Mouse (Mus musculus) CH12.LX (cell line): ENCODE results near the gene Shq1. TPM values are rescaled to one million over a fixed set of nuclear protein-coding genes. Genes with fewer than 3 reads are reported as not detected.

Experiments
- DNase-seq: peaks from one replicate; pipeline ENCODE4 v3.0.0-alpha.2; 2013; ENCODE audit errors: extremely low read depth
- H3K27ac ChIP-seq: 2 replicates; pipeline ENCODE4 v1.5.1; 2012; ENCODE audit warnings: low read depth, mild to moderate bottlenecking, control low read depth, moderate library complexity; ENCODE audit not compliant: insufficient read depth
- H3K27me3 ChIP-seq: replicated peaks from 2 replicates; pipeline ENCODE3; 2012; ENCODE audit warnings: inconsistent platforms
- H3K36me3 ChIP-seq, 2 experiments: replicated peaks in 1 of 2; 2 replicates each; pipeline versions ENCODE3 to v1.6.1; 2012; ENCODE audit warnings: inconsistent platforms in 1 of 2, low read length in 1 of 2, mild to moderate bottlenecking in 1 of 2, mixed read lengths in 1 of 2, moderate library complexity in 1 of 2; ENCODE audit not compliant: control insufficient read depth in 1 of 2, insufficient read depth in 1 of 2
- H3K4me1 ChIP-seq, 2 experiments: 2 replicates each; pipeline ENCODE4 v1.6.1; 2012; ENCODE audit warnings: inconsistent platforms in 1 of 2, moderate library complexity in 1 of 2; ENCODE audit not compliant: insufficient read depth in 2 of 2, control insufficient read depth in 1 of 2
- H3K4me2 ChIP-seq: 2 replicates; pipeline ENCODE4 v1.6.1; 2012; ENCODE audit warnings: low read depth, mild to moderate bottlenecking, control low read depth; ENCODE audit not compliant: poor library complexity, insufficient read depth, severe bottlenecking
- H3K4me3 ChIP-seq, 3 experiments: fragments of 150-350 bp in 1 of 3; sonication (generic) in 1 of 3; replicated peaks in 1 of 3; 2 replicates each; pipeline versions ENCODE3 to v1.5.1; 2011 to 2012; ENCODE audit warnings: low read depth in 2 of 3, low read length in 2 of 3, mild to moderate bottlenecking in 2 of 3, moderate library complexity in 2 of 3, control low read depth in 1 of 3, improper control_type of control experiment in 1 of 3, inconsistent platforms in 1 of 3, mixed read lengths in 1 of 3; ENCODE audit not compliant: poor library complexity in 1 of 3
- H3K79me2 ChIP-seq: replicated peaks from 2 replicates; pipeline ENCODE4 v1.6.1; 2012; ENCODE audit warnings: mild to moderate bottlenecking, moderate library complexity; ENCODE audit not compliant: control insufficient read depth, poor library complexity, insufficient read depth, severe bottlenecking; ENCODE audit errors: extremely low read depth
- H3K9ac ChIP-seq: 2 replicates; pipeline ENCODE4 v1.6.1; 2012; ENCODE audit warnings: low read depth, mild to moderate bottlenecking, control low read depth, moderate library complexity; ENCODE audit not compliant: insufficient read depth
- H3K9me3 ChIP-seq: replicated peaks from 2 replicates; pipeline ENCODE3; 2012; ENCODE audit warnings: low read length, inconsistent platforms, mixed read lengths
- BHLHE40 ChIP-seq: IDR thresholded peaks from 2 replicates; pipeline ENCODE4 v1.6.1; 2011; ENCODE audit warnings: mild to moderate bottlenecking, low read depth, low read length, improper control_type of control experiment
- CHD1 ChIP-seq: IDR thresholded peaks from 2 replicates; pipeline ENCODE4 v1.6.1; 2012; ENCODE audit warnings: low read depth, low read length, improper control_type of control experiment, inconsistent platforms
- CTCF ChIP-seq, 2 experiments: IDR thresholded peaks in 1 of 2; conservative IDR thresholded peaks in 1 of 2; 2 replicates each; pipeline ENCODE4 v1.5.1; 2011 to 2012; ENCODE audit warnings: low read depth in 2 of 2, low read length in 2 of 2, improper control_type of control experiment in 1 of 2, inconsistent platforms in 1 of 2, mild to moderate bottlenecking in 1 of 2, moderate library complexity in 1 of 2
- E2F4 ChIP-seq: IDR thresholded peaks from 2 replicates; pipeline ENCODE4 v1.6.1; 2011; ENCODE audit warnings: low read depth, low read length, improper control_type of control experiment; ENCODE audit not compliant: insufficient replicate concordance
- ETS1 ChIP-seq: conservative IDR thresholded peaks from 2 replicates; pipeline ENCODE4 v1.6.1; 2012; ENCODE audit warnings: low read depth, mild to moderate bottlenecking, inconsistent platforms, low read length, improper control_type of control experiment, moderate library complexity
- HCFC1 ChIP-seq: IDR thresholded peaks from 2 replicates; pipeline ENCODE4 v1.6.1; 2012; ENCODE audit warnings: low read depth, mild to moderate bottlenecking, inconsistent platforms, low read length, improper control_type of control experiment
- IRF4 ChIP-seq: IDR thresholded peaks from 2 replicates; pipeline ENCODE4 v1.6.1; 2014; ENCODE audit warnings: low read depth, mild to moderate bottlenecking, inconsistent platforms, low read length, improper control_type of control experiment
- JUND ChIP-seq: conservative IDR thresholded peaks from 2 replicates; pipeline ENCODE4 v1.6.1; 2011; ENCODE audit warnings: low read depth, low read length, improper control_type of control experiment
- KAT2A ChIP-seq: IDR thresholded peaks from 2 replicates; pipeline ENCODE4 v1.6.1; 2012; ENCODE audit warnings: low read length, improper control_type of control experiment, inconsistent platforms; ENCODE audit not compliant: insufficient replicate concordance
- MAFK ChIP-seq: IDR thresholded peaks from 2 replicates; pipeline ENCODE4 v1.6.1; 2011; ENCODE audit warnings: low read length, improper control_type of control experiment; ENCODE audit not compliant: insufficient replicate concordance
- MAZ ChIP-seq: IDR thresholded peaks from 2 replicates; pipeline ENCODE4 v1.6.1; 2012; ENCODE audit warnings: low read depth, mild to moderate bottlenecking, inconsistent platforms, low read length, improper control_type of control experiment, moderate library complexity
- MXI1 ChIP-seq: IDR thresholded peaks from 2 replicates; pipeline ENCODE4 v1.6.1; 2011; ENCODE audit warnings: mild to moderate bottlenecking, low read depth, low read length, improper control_type of control experiment
- MYC ChIP-seq: IDR thresholded peaks from 2 replicates; pipeline ENCODE4 v1.6.1; 2011; ENCODE audit warnings: low read depth, mild to moderate bottlenecking, improper control_type of control experiment, low read length
- POLR2A ChIP-seq: IDR thresholded peaks from 2 replicates; pipeline ENCODE4 v1.6.1; 2011; ENCODE audit warnings: low read depth, mild to moderate bottlenecking, improper control_type of control experiment, low read length
- POLR2AphosphoS2 ChIP-seq: IDR thresholded peaks from 2 replicates; pipeline ENCODE4 v1.6.1; 2011; ENCODE audit warnings: low read depth, low read length, improper control_type of control experiment
- RAD21 ChIP-seq: IDR thresholded peaks from 2 replicates; pipeline ENCODE4 v1.6.1; 2011; ENCODE audit warnings: low read depth, mild to moderate bottlenecking, low read length, improper control_type of control experiment, moderate library complexity
- RCOR1 ChIP-seq: conservative IDR thresholded peaks from 2 replicates; pipeline ENCODE4 v1.6.1; 2012; ENCODE audit warnings: low read depth, mild to moderate bottlenecking, inconsistent platforms, low read length, improper control_type of control experiment
- SMC3 ChIP-seq: IDR thresholded peaks from 2 replicates; pipeline ENCODE4 v1.6.1; 2011; ENCODE audit warnings: low read depth, low read length, improper control_type of control experiment
- TCF12 ChIP-seq: IDR thresholded peaks from 2 replicates; pipeline ENCODE4 v1.6.1; 2014; ENCODE audit warnings: low read depth, mild to moderate bottlenecking, inconsistent platforms, low read length, improper control_type of control experiment
- UBTF ChIP-seq: IDR thresholded peaks from 2 replicates; pipeline ENCODE4 v1.6.1; 2012; ENCODE audit warnings: low read depth, mild to moderate bottlenecking, inconsistent platforms, low read length, improper control_type of control experiment, moderate library complexity
- USF1 ChIP-seq: IDR thresholded peaks from 2 replicates; pipeline ENCODE4 v1.6.1; 2014; ENCODE audit warnings: low read depth, mild to moderate bottlenecking, inconsistent platforms, low read length, improper control_type of control experiment
- USF2 ChIP-seq: conservative IDR thresholded peaks from 2 replicates; pipeline ENCODE4 v1.6.1; 2011; ENCODE audit warnings: low read depth, low read length, improper control_type of control experiment
- ZC3H11A ChIP-seq: IDR thresholded peaks from 2 replicates; pipeline ENCODE4 v1.6.1; 2012; ENCODE audit warnings: low read depth, mild to moderate bottlenecking, inconsistent platforms, low read length, improper control_type of control experiment
- ZKSCAN1 ChIP-seq: IDR thresholded peaks from 2 replicates; pipeline ENCODE4 v1.6.1; 2012; ENCODE audit warnings: low read depth, inconsistent platforms, low read length, improper control_type of control experiment, borderline replicate concordance
- dilution Hi-C: fragments of 300-500 bp; cut with MboI; formaldehyde crosslinking; loops from 2 replicates; pipeline ENCODE4 v1.14.3; 2020; ENCODE audit warnings: low sequenced_read_pairs; ENCODE audit not compliant: extremely low pct_unique_long_range_greater_than_20kb, extremely low pct_ligation_motif_present
- in situ Hi-C: fragments of 300-500 bp; cut with MboI; formaldehyde crosslinking; loops from 3 replicates; pipeline ENCODE4 v1.14.3; 2019; ENCODE audit warnings: low sequenced_read_pairs, low pct_ligation_motif_present, low pct_unique_long_range_greater_than_20kb, mixed read lengths
- polyA plus RNA-seq: library from polyadenylated mRNA; unstranded; fragments of >175 nt; gene quantifications from 2 replicates; pipeline ENCODE4 v1.2.1, GENCODE M21; 2012; ENCODE audit warnings: low read depth; ENCODE audit not compliant: insufficient read length
- total RNA-seq, 2 experiments: library from RNA; depleted of rRNA; stranded (reverse); fragments of 300-350 nt in 1 of 2; fragments of >200 nt in 1 of 2; gene quantifications; 2 replicates each; pipeline ENCODE4 v1.2.3; 2012 to 2014

The Shq1 gene
- total and polyA plus RNA-seq, 3 experiments = 26.6 to 32.3 (median 32.3) TPM

DNA sequence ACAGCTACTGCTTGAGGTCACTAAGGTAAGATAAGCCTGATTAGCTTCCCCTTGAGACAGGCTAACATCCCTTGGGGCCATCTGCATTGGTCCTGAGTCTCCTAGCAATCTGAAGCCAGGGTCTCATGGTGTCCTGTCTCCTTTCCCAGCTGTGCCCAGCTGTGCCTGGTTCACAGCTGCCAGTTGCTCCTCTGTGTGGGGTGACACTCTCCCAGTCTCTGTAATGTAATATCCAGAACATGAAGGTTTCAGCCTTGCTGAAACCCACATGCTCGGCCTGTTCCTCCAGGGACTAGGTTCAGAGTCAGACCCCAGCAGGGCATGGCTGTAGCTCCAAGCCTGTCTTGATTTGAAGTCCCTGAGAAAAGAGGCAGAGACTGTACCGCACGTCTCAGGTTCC lies 141.3 kb downstream of the Shq1 start:
- dilution Hi-C loops (no loop called here), in situ Hi-C loops (no loop called here)
- Histone ChIP-seq H3K27ac (no peak overlapping the region), H3K4me1 (peaks cover 3 to 31% of the 10 kb centered on the region in 2 experiments; a peak in 3 of 4 replicates), H3K4me2 (no peak overlapping the region), H3K9ac (no peak overlapping the region), H3K79me2 (no peaks in the 10 kb centered on the region), H3K36me3 (no peaks in the 10 kb centered on the region), H3K27me3 (no peaks in the 10 kb centered on the region), H3K9me3 (no peaks in the 10 kb centered on the region), H3K4me3 (no peak overlapping the region)
- TF ChIP-seq USF2 = no peak
- TF ChIP-seq POLR2A = no peak
- TF ChIP-seq TCF12 = no peak
- TF ChIP-seq USF1 = no peak
- 0 out of 2 replicates have a peak, but pooled peaks have one; percentile 12 for TF ChIP-seq ETS1
- DNase-seq = peak; percentile 31

- dilution Hi-C loops = no loop called here
- no peak overlapping the region for H3K4me3 ChIP-seq
Measured at GRCm38 (mm10) chr6:100528556-100528955, 142.4 kb downstream of the Shq1 start.

GRCm38 (mm10) chr6:100527972-100528371 lies 143.0 kb downstream of the Shq1 start:
- Histone ChIP-seq H3K79me2 (no peaks in the 10 kb centered on the region), H3K4me2 (no peak overlapping the region), H3K27me3 (no peaks in the 10 kb centered on the region), H3K9ac (no peak overlapping the region), H3K36me3 (no peaks in the 10 kb centered on the region), H3K4me3 (no peak overlapping the region), H3K4me1 (peaks cover 3 to 37% of the 10 kb centered on the region in 2 experiments; a peak in 3 of 4 replicates), H3K27ac (no peak overlapping the region), H3K9me3 (no peaks in the 10 kb centered on the region)
- peak; percentile 33 for DNase-seq
- dilution Hi-C loops (no loop called here), in situ Hi-C loops (no loop called here)
- TF ChIP-seq RAD21 = peak; percentile 62
- TF ChIP-seq CTCF (conservative IDR thresholded peaks at IDR 0.05 in 1 of 2, IDR thresholded peaks at IDR 0.05 in 1 of 2; ENCODE audit: low read depth in 2 of 2, low read length in 2 of 2) = peak; percentile 35 to 61; a peak in 3 of 4 replicates
- TF ChIP-seq MAZ = no peak
- no peak for TF ChIP-seq USF2
- no peak for TF ChIP-seq E2F4
- peak; percentile 63 for TF ChIP-seq SMC3

More at GRCm38 (mm10) chr6:100528556-100528955, 142.4 kb downstream of the Shq1 start:
- Histone ChIP-seq H3K79me2 (no peaks in the 10 kb centered on the region), H3K9ac (no peak overlapping the region), H3K27me3 (no peaks in the 10 kb centered on the region), H3K27ac (no peak overlapping the region), H3K36me3 (no peaks in the 10 kb centered on the region), H3K4me1 (peaks cover 3 to 35% of the 10 kb centered on the region in 2 experiments; a peak in 3 of 4 replicates), H3K9me3 (no peaks in the 10 kb centered on the region), H3K4me2 (no peak overlapping the region)
- no peak for DNase-seq
- TF ChIP-seq ZC3H11A (no peak), MYC (no peak), JUND (no peak), E2F4 (no peak), POLR2A (no peak), KAT2A (no peak), RCOR1 (no peak), USF2 (no peak), MXI1 (no peak), HCFC1 (no peak), POLR2AphosphoS2 (no peak), CHD1 (no peak), RAD21 (no peak), ETS1 (no peak), ZKSCAN1 (no peak), IRF4 (no peak), UBTF (no peak), BHLHE40 (no peak), MAFK (no peak)
- in situ Hi-C loops = no loop called here
